Mouse (Mus musculus): ENCODE measurements at regions not wholly inside any gene's neighbourhood (a gene's known extent, or its start where the extent isn't known, plus 50 kb on each side); places are given as distances from the start of the nearest gene placed in this dataset.

DNA sequence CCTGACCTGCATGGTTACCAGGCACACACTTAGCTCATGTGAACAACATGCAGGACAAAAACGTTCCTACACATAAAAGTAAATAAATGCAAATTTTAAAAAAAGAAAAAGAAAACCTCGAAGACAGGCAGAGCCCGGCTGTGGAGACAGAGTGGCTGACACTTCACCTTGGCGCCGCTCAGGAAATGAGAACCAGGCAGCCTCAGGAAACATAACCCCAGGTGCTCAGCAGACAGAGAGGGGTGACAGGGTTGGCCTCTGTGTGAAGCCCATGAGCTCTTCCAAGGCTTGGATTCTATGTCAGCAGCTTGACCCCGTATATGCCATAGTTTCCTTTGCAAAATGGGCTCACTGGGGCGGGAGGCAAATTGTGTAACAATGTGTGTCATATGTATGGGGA, 226.7 kb upstream of the Sulf2 start:
- TF ChIP-seq CTCF (IDR thresholded peaks at IDR 0.05; ENCODE audit: borderline replicate concordance, control insufficient read depth, extremely low read depth, insufficient read depth, low read length, poor library complexity) = no peak
- TF ChIP-seq POLR2A (IDR thresholded peaks at IDR 0.05; ENCODE audit: control insufficient read depth, extremely low read depth, insufficient read depth, low read length, poor library complexity) = no peak

All from thymus, adult 2 months (tissue).